Mouse (Mus musculus): ENCODE data around the gene Cct4. TPM values are rescaled to one million over a fixed set of nuclear protein-coding genes. Genes with fewer than 3 reads are reported as not detected.

Gene Cct4
- polyA plus RNA-seq, 1 experiment from 2014 or later = 328 TPM

GRCm38 (mm10) chr11:23049642-23050041, 59.3 kb downstream of the Cct4 start:
- no peak overlapping the region for H3K4me3 ChIP-seq
- no peak for ATAC-seq (ENCODE audit: insufficient number of reproducible peaks, insufficient read depth, low FRiP score, low TSS enrichment)
- no peak overlapping the region for H3K27ac ChIP-seq

GRCm38 (mm10) chr11:23052353-23052752, 62.0 kb downstream of the Cct4 start:
- no peaks in the 10 kb centered on the region for H3K9me3 ChIP-seq
- H3K4me2 ChIP-seq (replicated peaks) = no peak overlapping the region
- no peaks in the 10 kb centered on the region for H3K27me3 ChIP-seq
- no peak for ATAC-seq (ENCODE audit: insufficient number of reproducible peaks, insufficient read depth, low FRiP score, low TSS enrichment)
- no peaks in the 10 kb centered on the region for H3K36me3 ChIP-seq
- H3K4me1 ChIP-seq = peaks cover 11% of the 10 kb centered on the region; the same call in 1 of the 2 replicates
- 62% methylated on average over 4 of the region's 4 CpGs for WGBS
- no peak overlapping the region for H3K27ac ChIP-seq
- no peak overlapping the region for H3K9ac ChIP-seq
- H3K4me3 ChIP-seq = no peak overlapping the region

More at GRCm38 (mm10) chr11:23049642-23050041, 59.3 kb downstream of the Cct4 start:
- H3K36me3 ChIP-seq = no peaks in the 10 kb centered on the region
- H3K4me1 ChIP-seq = peaks cover 11% of the 10 kb centered on the region; the same call in 1 of the 2 replicates
- no peak overlapping the region for H3K9ac ChIP-seq
- no peaks in the 10 kb centered on the region for H3K9me3 ChIP-seq
- H3K27me3 ChIP-seq = no peaks in the 10 kb centered on the region
- H3K4me2 ChIP-seq (replicated peaks) = no peak overlapping the region

Other genes starting within 250 kb of the Cct4 start
- gene B3gnt2, start 129.6 kb upstream of the Cct4 start, polyA plus RNA-seq (2016; fragmentation: Nextera tagmentation; extraction: Ambion mirVana) = 3.8 and 6.4 TPM in 2 replicates
- gene Zrsr1, start 18.5 kb upstream of the Cct4 start, polyA plus RNA-seq (2016; fragmentation: Nextera tagmentation; extraction: Ambion mirVana) = 3.6 and 4.7 TPM in 2 replicates
- gene Gm28048, start 8.4 kb upstream of the Cct4 start, polyA plus RNA-seq (2016; fragmentation: Nextera tagmentation; extraction: Ambion mirVana) = 7.5 and 9.4 TPM in 2 replicates
- gene Commd1, start 8.1 kb upstream of the Cct4 start, polyA plus RNA-seq (2016; fragmentation: Nextera tagmentation; extraction: Ambion mirVana) = 358 and 366 TPM in 2 replicates
- gene Fam161a, start 17.0 kb downstream of the Cct4 start, polyA plus RNA-seq (2016; fragmentation: Nextera tagmentation; extraction: Ambion mirVana) = 4.7 and 5.5 TPM in 2 replicates